13 mouse cellular contexts compared by ENCODE assay signal in the genomic region with DNA sequence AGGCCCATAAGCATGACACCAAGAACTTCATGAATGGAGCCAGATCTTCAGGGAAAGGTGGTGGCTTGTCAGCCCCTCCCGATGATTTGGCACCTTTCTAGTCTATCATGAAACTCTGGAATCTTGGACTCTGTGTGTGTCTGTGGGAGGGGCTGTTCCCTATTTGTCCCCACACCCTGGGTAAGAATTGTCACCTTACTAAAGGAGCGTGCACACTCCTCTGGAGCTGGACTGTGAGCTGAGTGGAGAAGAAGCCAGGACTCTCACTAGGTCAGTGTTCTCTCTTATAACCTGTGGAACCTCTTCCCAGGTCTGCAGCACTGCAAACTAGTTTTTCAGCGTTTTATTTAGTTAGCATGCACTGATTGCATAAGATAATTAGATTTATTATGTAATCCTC. TPM values are rescaled to one million over a fixed set of nuclear protein-coding genes. Genes with fewer than 3 reads are reported as not detected.
"Had no signal": no experiment of that assay in that cellular context is flagged by ENCODE, and none has a peak within 500 bp of the region (broad histone marks: within the 10 kb centered on the region; RNA-seq: fewer than 3 reads in every experiment).

A gene (plus strand): TSS at position 196 of the 400 bp plus-strand sequence.

RNA-seq across cellular contexts. Expression of the gene that starts here (rescaled TPM):
- total RNA-seq: megakaryocyte progenitor cell, adult 5-6 weeks; midbrain, postnatal 0 days; monocyte, adult 5-6 weeks; neutrophil, adult 5-6 weeks had no signal
- polyA plus RNA-seq: liver, embryonic 15.5 days; liver, postnatal 0 days; macrophage; midbrain, embryonic 11.5 days; midbrain, embryonic 13.5 days; midbrain, embryonic 15.5 days; midbrain, postnatal 0 days; neural tube, embryonic 12.5 days; neural tube, embryonic 14.5 days; testis, adult 2 months had no signal
